Mouse (Mus musculus): ENCODE measurements around the gene Pdcd6ip.

DNA sequence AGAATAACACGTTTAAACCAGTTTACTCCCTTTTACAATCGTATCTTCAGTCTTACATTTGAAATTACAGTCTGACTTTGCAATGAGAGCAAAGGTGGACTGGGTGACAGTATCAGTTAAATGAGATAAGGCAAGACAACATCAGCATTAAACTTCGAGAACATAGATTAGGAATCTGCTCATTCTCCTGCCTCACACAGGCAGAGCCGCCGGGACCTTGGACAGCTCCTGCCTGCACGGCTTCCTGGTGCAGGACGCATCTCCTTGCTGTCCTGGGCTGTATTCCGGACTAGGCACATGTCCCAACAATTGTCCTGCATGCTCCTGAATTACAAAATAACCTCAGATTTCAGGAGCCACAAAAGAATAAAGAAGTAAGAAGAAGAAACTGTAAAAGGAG, 54.5 kb downstream of the Pdcd6ip start:
- no peak for TF ChIP-seq POLR2A (IDR thresholded peaks at IDR 0.05; ENCODE audit: insufficient read length, low read depth)
- TF ChIP-seq TCF12 (IDR thresholded peaks at IDR 0.05; ENCODE audit: insufficient read depth, poor library complexity, severe bottlenecking) = no peak

All from myocyte (in vitro differentiated cells).